Comparison of ENCODE assay signal across 8 mouse cellular contexts in genomic region chr19:36409280-36409860, GRCm38 (mm10).
DNase-seq lines count a peak whose midpoint lies in the region; ATAC-seq and TF ChIP-seq lines count a peak whose summit lies in the region.

No protein-coding gene starts in this region.

- H3K36me3 ChIP-seq in forebrain, embryonic 11.5 days (ENCODE audit: control insufficient read depth, insufficient read depth, low read length), result no peaks in the 10 kb centered on the region
- peaks cover 15% of the 10 kb centered on the region; the same call in 1 of the 2 replicates for H3K36me3 ChIP-seq in heart, postnatal 0 days (replicated peaks; ENCODE audit: control insufficient read depth, insufficient read depth, low read length)
- H3K36me3 ChIP-seq in liver, embryonic 16.5 days (ENCODE audit: control insufficient read depth, insufficient read depth), result peaks cover 11% of the 10 kb centered on the region
- H3K36me3 ChIP-seq in neural tube, embryonic 13.5 days, result no peaks in the 10 kb centered on the region
- no peaks in the 10 kb centered on the region; the same call in 1 of the 2 replicates for H3K36me3 ChIP-seq in testis, adult 2 months (ENCODE audit: control insufficient read depth, insufficient read depth, low read length)

- TF ChIP-seq POLR2A in testis, adult 2 months (IDR thresholded peaks at IDR 0.05; ENCODE audit: control insufficient read depth, low read depth, low read length), result peak; percentile 76

- TF ChIP-seq EP300 in heart, postnatal 0 days (IDR thresholded peaks at IDR 0.05; ENCODE audit: low read depth), result no peak

- WGBS in forebrain, embryonic 11.5 days, result 2% methylated on average over 32 of the region's 53 CpGs
- under 1% methylated on average over 38 of the region's 53 CpGs for WGBS in heart, postnatal 0 days
- under 1% methylated on average over 35 of the region's 53 CpGs for WGBS in liver, embryonic 16.5 days (ENCODE audit: insufficient replicate concordance)
- WGBS in neural tube, embryonic 13.5 days, result under 1% methylated on average over 45 of the region's 53 CpGs

- H3K4me2 ChIP-seq in forebrain, embryonic 11.5 days (ENCODE audit: low read depth, low read length, severe bottlenecking), result peak overlapping the region; percentile 80
- H3K4me2 ChIP-seq in heart, postnatal 0 days (ENCODE audit: low read depth, low read length), result peak overlapping the region; percentile 74
- peak overlapping the region; percentile 86 for H3K4me2 ChIP-seq in liver, embryonic 16.5 days (ENCODE audit: low read depth, low read length)
- peak overlapping the region; percentile 89 for H3K4me2 ChIP-seq in neural tube, embryonic 13.5 days

- TF ChIP-seq CTCF in heart, postnatal 0 days (IDR thresholded peaks at IDR 0.05; ENCODE audit: low read depth), result no peak
- no peak for TF ChIP-seq CTCF in testis, adult 2 months (IDR thresholded peaks at IDR 0.05; ENCODE audit: control insufficient read depth, insufficient read depth, insufficient replicate concordance, low read depth, low read length)

- peak; percentile 98 for ATAC-seq in forebrain, embryonic 11.5 days (replicated peaks; ENCODE audit: low FRiP score)
- ATAC-seq in heart, postnatal 0 days (ENCODE audit: insufficient read depth, low read depth), result peak; percentile 99
- ATAC-seq in liver, embryonic 16.5 days (ENCODE audit: low read depth), result peak; percentile 99
- ATAC-seq in neural tube, embryonic 13.5 days (ENCODE audit: low read depth), result peak; percentile 97

- H3K27me3 ChIP-seq in forebrain, embryonic 11.5 days (ENCODE audit: control insufficient read depth, insufficient read depth, low read length), result peaks cover 3% of the 10 kb centered on the region; the same call in 1 of the 2 replicates
- no peaks in the 10 kb centered on the region for H3K27me3 ChIP-seq in heart, postnatal 0 days (ENCODE audit: control insufficient read depth, insufficient read depth, low read length)
- H3K27me3 ChIP-seq in liver, embryonic 16.5 days (ENCODE audit: control insufficient read depth, insufficient read depth, low read depth, low read length), result no peaks in the 10 kb centered on the region
- peaks cover 15% of the 10 kb centered on the region for H3K27me3 ChIP-seq in neural tube, embryonic 13.5 days
- H3K27me3 ChIP-seq in testis, adult 2 months (ENCODE audit: control insufficient read depth, insufficient read depth, low read length), result no peaks in the 10 kb centered on the region

- H3K4me1 ChIP-seq in forebrain, embryonic 11.5 days (replicated peaks; ENCODE audit: control insufficient read depth, insufficient read depth, low read length), result no peaks in the 10 kb centered on the region
- peaks cover 4% of the 10 kb centered on the region; the same call in 1 of the 2 replicates for H3K4me1 ChIP-seq in heart, postnatal 0 days (ENCODE audit: control insufficient read depth, insufficient read depth)
- peaks cover 18% of the 10 kb centered on the region for H3K4me1 ChIP-seq in liver, embryonic 16.5 days (ENCODE audit: control insufficient read depth, low read depth, low read length)
- H3K4me1 ChIP-seq in neural tube, embryonic 13.5 days (replicated peaks), result peaks cover 7% of the 10 kb centered on the region
- H3K4me1 ChIP-seq in testis, adult 2 months (ENCODE audit: control insufficient read depth, insufficient read depth, low read length), result peaks cover 7% of the 10 kb centered on the region

- no peak overlapping the region; the same call in 1 of the 2 replicates for H3K27ac ChIP-seq in forebrain, embryonic 11.5 days (ENCODE audit: low read depth, low read length)
- peak overlapping the region; percentile 94 for H3K27ac ChIP-seq in heart, postnatal 0 days (ENCODE audit: low read depth)
- H3K27ac ChIP-seq in liver, embryonic 16.5 days (ENCODE audit: low read length), result peak overlapping the region; percentile 86
- no peak overlapping the region for H3K27ac ChIP-seq in neural tube, embryonic 13.5 days (replicated peaks)
- H3K27ac ChIP-seq in testis, adult 2 months (ENCODE audit: control insufficient read depth, insufficient read depth, low read depth, low read length), result peak overlapping the region; percentile 71

- no peaks in the 10 kb centered on the region for H3K9me3 ChIP-seq in forebrain, embryonic 11.5 days (ENCODE audit: control insufficient read depth, low read length)
- no peaks in the 10 kb centered on the region for H3K9me3 ChIP-seq in heart, postnatal 0 days (replicated peaks; ENCODE audit: control insufficient read depth, low read length)
- H3K9me3 ChIP-seq in liver, embryonic 16.5 days (replicated peaks; ENCODE audit: control insufficient read depth, low read length), result no peaks in the 10 kb centered on the region
- no peaks in the 10 kb centered on the region for H3K9me3 ChIP-seq in neural tube, embryonic 13.5 days

- peak; percentile 95 to 96 for DNase-seq in CD8-positive naive resting alpha-beta T cell, adult 2 months (ENCODE audit: low read depth in 2 of 2, low spot score in 2 of 2)
- DNase-seq in c-Kit-positive CD71-negative TER-119-negative erythroid progenitor cells, embryonic 14.5 days (ENCODE audit: low read depth), result peak; percentile 73
- peak; percentile 96 for DNase-seq in forebrain, embryonic 11.5 days (ENCODE audit: low spot score)
- DNase-seq in heart, postnatal 0 days (ENCODE audit: low spot score), result peak; percentile 93
- peak; percentile 96 to 97 for DNase-seq in kidney, postnatal 4 days

- peak overlapping the region; percentile 72 for H3K9ac ChIP-seq in forebrain, embryonic 11.5 days (ENCODE audit: low read length)
- peak overlapping the region; percentile 95 for H3K9ac ChIP-seq in heart, postnatal 0 days (replicated peaks; ENCODE audit: low read depth, low read length)
- peak overlapping the region; percentile 93 for H3K9ac ChIP-seq in liver, embryonic 16.5 days (ENCODE audit: low read depth, low read length)
- H3K9ac ChIP-seq in neural tube, embryonic 13.5 days, result peak overlapping the region; percentile 73

- H3K4me3 ChIP-seq in forebrain, embryonic 11.5 days (ENCODE audit: low read depth, low read length), result peak overlapping the region; percentile 70
- peak overlapping the region; percentile 90 for H3K4me3 ChIP-seq in heart, postnatal 0 days (ENCODE audit: low read depth, low read length)
- H3K4me3 ChIP-seq in liver, embryonic 16.5 days (ENCODE audit: low read depth, low read length), result peak overlapping the region; percentile 86
- peak overlapping the region; percentile 73 for H3K4me3 ChIP-seq in neural tube, embryonic 13.5 days
- H3K4me3 ChIP-seq in testis, adult 2 months (ENCODE audit: control insufficient read depth, low read depth, low read length), result peak overlapping the region; percentile 79

Comparison
In these comparisons a context has a peak if more than half of its experiments do, and no peak if none do; other contexts are left out.
1. H3K27ac ChIP-seq: peak in heart, postnatal 0 days (single experiment), liver, embryonic 16.5 days (single experiment) and testis, adult 2 months (single experiment); none in forebrain, embryonic 11.5 days (single experiment) and neural tube, embryonic 13.5 days (single experiment).
2. Peak in every context shown above with its lines, with median percentiles within 50 percentile points of each other: DNase-seq, ATAC-seq, H3K4me2 ChIP-seq, H3K4me3 ChIP-seq and H3K9ac ChIP-seq.